Mouse (Mus musculus): ENCODE data around the gene Tenm1. TPM values are rescaled to one million over a fixed set of nuclear protein-coding genes. Genes with fewer than 3 reads are reported as not detected.

The Tenm1 gene
- polyA plus RNA-seq (2015; fragmentation: Nextera tagmentation; extraction: Ambion mirVana), result 1.8 and 1.9 TPM in 2 replicates

- Histone ChIP-seq H3K9me3 (replicated peaks) (no peaks in the 10 kb centered on the region), H3K4me3 (replicated peaks) (peak within 1 kb of the TSS; percentile 39), H3K27me3 (peaks cover 14% of the 10 kb centered on the region), H3K9ac (no peak within 1 kb of the TSS), H3K4me1 (no peaks in the 10 kb centered on the region), H3K27ac (replicated peaks) (no peak within 1 kb of the TSS), H3K36me3 (no peaks in the 10 kb centered on the region), H3K4me2 (replicated peaks) (peak within 1 kb of the TSS; percentile 60)
- no peak for ATAC-seq (ENCODE audit: insufficient number of reproducible peaks, low FRiP score, low TSS enrichment, low read depth)
- 17% methylated on average over 22 of the region's 22 CpGs for WGBS
Measured at GRCm38 (mm10) chrX:43428855-43429263, at the start of gene Tenm1. Gene Tenm1 (minus strand): TSS chrX:43429126.

- no peaks in the 10 kb centered on the region for H3K4me1 ChIP-seq
- H3K9me3 ChIP-seq (replicated peaks), result no peaks in the 10 kb centered on the region
- H3K27me3 ChIP-seq, result no peaks in the 10 kb centered on the region
- ATAC-seq (ENCODE audit: insufficient number of reproducible peaks, low FRiP score, low TSS enrichment, low read depth), result no peak
- H3K4me3 ChIP-seq (replicated peaks), result no peak overlapping the region
- no peak overlapping the region for H3K4me2 ChIP-seq (replicated peaks)
- H3K36me3 ChIP-seq, result no peaks in the 10 kb centered on the region
- no peak overlapping the region for H3K9ac ChIP-seq
- H3K27ac ChIP-seq (replicated peaks), result no peak overlapping the region
Measured at GRCm38 (mm10) chrX:43467311-43467710, 38.4 kb upstream of the Tenm1 start.

- Histone ChIP-seq H3K27me3 (peaks cover 14% of the 10 kb centered on the region), H3K9me3 (replicated peaks) (no peaks in the 10 kb centered on the region), H3K4me3 (replicated peaks) (peak overlapping the region; percentile 39), H3K4me1 (no peaks in the 10 kb centered on the region), H3K36me3 (no peaks in the 10 kb centered on the region), H3K4me2 (replicated peaks) (peak overlapping the region; percentile 60), H3K9ac (no peak overlapping the region), H3K27ac (replicated peaks) (no peak overlapping the region)
- WGBS, result 12% methylated on average over 11 of the region's 11 CpGs
- no peak for ATAC-seq (ENCODE audit: insufficient number of reproducible peaks, low FRiP score, low TSS enrichment, low read depth)
Measured at GRCm38 (mm10) chrX:43430581-43430980, 1.7 kb upstream of the Tenm1 start.

GRCm38 (mm10) chrX:43429982-43430531 lies 1.1 kb upstream of the Tenm1 start:
- Histone ChIP-seq H3K9me3 (replicated peaks) (no peaks in the 10 kb centered on the region), H3K4me3 (replicated peaks) (peak overlapping the region; percentile 39), H3K4me2 (replicated peaks) (peak overlapping the region; percentile 60), H3K4me1 (no peaks in the 10 kb centered on the region), H3K27ac (replicated peaks) (no peak overlapping the region), H3K9ac (no peak overlapping the region), H3K36me3 (no peaks in the 10 kb centered on the region), H3K27me3 (peaks cover 14% of the 10 kb centered on the region)
- no peak for ATAC-seq (ENCODE audit: insufficient number of reproducible peaks, low FRiP score, low TSS enrichment, low read depth)
- WGBS, result 20% methylated on average over 25 of the region's 25 CpGs

GRCm38 (mm10) chrX:43429337-43429736 lies 411 bp upstream of the Tenm1 start:
- Histone ChIP-seq H3K9ac (no peak overlapping the region), H3K9me3 (replicated peaks) (no peaks in the 10 kb centered on the region), H3K27ac (replicated peaks) (no peak overlapping the region), H3K4me1 (no peaks in the 10 kb centered on the region), H3K36me3 (no peaks in the 10 kb centered on the region), H3K27me3 (peaks cover 14% of the 10 kb centered on the region), H3K4me3 (replicated peaks) (peak overlapping the region; percentile 39), H3K4me2 (replicated peaks) (peak overlapping the region; percentile 60)
- WGBS, result 19% methylated on average over 12 of the region's 12 CpGs
- no peak for ATAC-seq (ENCODE audit: insufficient number of reproducible peaks, low FRiP score, low TSS enrichment, low read depth)

- Histone ChIP-seq H3K27me3 (peaks cover 14% of the 10 kb centered on the region), H3K4me1 (no peaks in the 10 kb centered on the region), H3K9me3 (replicated peaks) (no peaks in the 10 kb centered on the region), H3K36me3 (no peaks in the 10 kb centered on the region), H3K4me3 (replicated peaks) (peak overlapping the region; percentile 39), H3K27ac (replicated peaks) (no peak overlapping the region), H3K4me2 (replicated peaks) (peak overlapping the region; percentile 60), H3K9ac (no peak overlapping the region)
- ATAC-seq (ENCODE audit: insufficient number of reproducible peaks, low FRiP score, low TSS enrichment, low read depth), result no peak; the same call in 1 of the 2 replicates
- 12% methylated on average over 12 of the region's 12 CpGs for WGBS
Measured at GRCm38 (mm10) chrX:43427961-43428365, 963 bp downstream of the Tenm1 start.

GRCm38 (mm10) chrX:43427111-43427510 lies 1.8 kb downstream of the Tenm1 start:
- H3K4me2 ChIP-seq (replicated peaks), result peak overlapping the region; percentile 60
- H3K4me3 ChIP-seq (replicated peaks), result no peak overlapping the region
- WGBS, result 23% methylated on average over 10 of the region's 10 CpGs

GRCm38 (mm10) chrX:43397957-43398356 lies 31.0 kb downstream of the Tenm1 start:
- ATAC-seq (ENCODE audit: insufficient number of reproducible peaks, low FRiP score, low TSS enrichment, low read depth), result no peak
- WGBS, result 68% methylated on average over 3 of the region's 3 CpGs
- Histone ChIP-seq H3K9ac (no peak overlapping the region), H3K27me3 (no peaks in the 10 kb centered on the region), H3K9me3 (replicated peaks) (no peaks in the 10 kb centered on the region), H3K4me1 (no peaks in the 10 kb centered on the region), H3K4me3 (replicated peaks) (no peak overlapping the region), H3K36me3 (no peaks in the 10 kb centered on the region), H3K4me2 (replicated peaks) (no peak overlapping the region), H3K27ac (replicated peaks) (no peak overlapping the region)

More at GRCm38 (mm10) chrX:43427111-43427510, 1.8 kb downstream of the Tenm1 start:
- H3K9ac ChIP-seq, result no peak overlapping the region
- peaks cover 14% of the 10 kb centered on the region for H3K27me3 ChIP-seq
- H3K9me3 ChIP-seq (replicated peaks), result no peaks in the 10 kb centered on the region
- H3K27ac ChIP-seq (replicated peaks), result no peak overlapping the region
- H3K4me1 ChIP-seq, result no peaks in the 10 kb centered on the region
- no peaks in the 10 kb centered on the region for H3K36me3 ChIP-seq
- no peak for ATAC-seq (ENCODE audit: insufficient number of reproducible peaks, low FRiP score, low TSS enrichment, low read depth)

GRCm38 (mm10) chrX:43388106-43388505 lies 40.8 kb downstream of the Tenm1 start:
- no peak overlapping the region for H3K27ac ChIP-seq (replicated peaks)
- no peak overlapping the region for H3K4me2 ChIP-seq (replicated peaks)
- ATAC-seq (ENCODE audit: insufficient number of reproducible peaks, low FRiP score, low TSS enrichment, low read depth), result no peak
- 83% methylated on average over 5 of the region's 5 CpGs for WGBS
- no peak overlapping the region for H3K4me3 ChIP-seq (replicated peaks)
- no peaks in the 10 kb centered on the region for H3K36me3 ChIP-seq
- H3K9me3 ChIP-seq (replicated peaks), result no peaks in the 10 kb centered on the region
- no peaks in the 10 kb centered on the region for H3K4me1 ChIP-seq
- no peak overlapping the region for H3K9ac ChIP-seq
- H3K27me3 ChIP-seq, result no peaks in the 10 kb centered on the region

- Histone ChIP-seq H3K9me3 (replicated peaks) (no peaks in the 10 kb centered on the region), H3K4me2 (replicated peaks) (no peak overlapping the region), H3K4me1 (no peaks in the 10 kb centered on the region), H3K9ac (no peak overlapping the region), H3K36me3 (no peaks in the 10 kb centered on the region), H3K27ac (replicated peaks) (no peak overlapping the region), H3K27me3 (no peaks in the 10 kb centered on the region), H3K4me3 (replicated peaks) (no peak overlapping the region)
- ATAC-seq (ENCODE audit: insufficient number of reproducible peaks, low FRiP score, low TSS enrichment, low read depth), result no peak
- WGBS, result 42% methylated on average over 1 of the region's 1 CpGs
Measured at GRCm38 (mm10) chrX:43372526-43372925, 56.4 kb downstream of the Tenm1 start.

GRCm38 (mm10) chrX:43319351-43319750 lies 109.6 kb downstream of the Tenm1 start:
- Histone ChIP-seq H3K9ac (no peak overlapping the region), H3K4me2 (replicated peaks) (no peak overlapping the region), H3K36me3 (no peaks in the 10 kb centered on the region), H3K27me3 (no peaks in the 10 kb centered on the region), H3K9me3 (replicated peaks) (no peaks in the 10 kb centered on the region), H3K4me3 (replicated peaks) (no peak overlapping the region), H3K4me1 (no peaks in the 10 kb centered on the region), H3K27ac (replicated peaks) (no peak overlapping the region)
- no peak for ATAC-seq (ENCODE audit: insufficient number of reproducible peaks, low FRiP score, low TSS enrichment, low read depth)
- 74% methylated on average over 1 of the region's 1 CpGs for WGBS

GRCm38 (mm10) chrX:43317801-43318520 lies 111.0 kb downstream of the Tenm1 start:
- no peaks in the 10 kb centered on the region for H3K4me1 ChIP-seq
- ATAC-seq (ENCODE audit: insufficient number of reproducible peaks, low FRiP score, low TSS enrichment, low read depth), result no peak
- WGBS, result 72% methylated on average over 3 of the region's 3 CpGs
- no peaks in the 10 kb centered on the region for H3K9me3 ChIP-seq (replicated peaks)
- no peak overlapping the region for H3K4me2 ChIP-seq (replicated peaks)
- no peak overlapping the region for H3K9ac ChIP-seq
- no peaks in the 10 kb centered on the region for H3K36me3 ChIP-seq
- H3K27me3 ChIP-seq, result no peaks in the 10 kb centered on the region
- no peak overlapping the region for H3K27ac ChIP-seq (replicated peaks)
- no peak overlapping the region for H3K4me3 ChIP-seq (replicated peaks)
